Mouse (Mus musculus) MEL (cell line): ENCODE measurements around the gene Osbpl5. TPM values are rescaled to one million over a fixed set of nuclear protein-coding genes. Genes with fewer than 3 reads are reported as not detected.
A peak's percentile ranks its signal among the peaks of the same experiment; 100 is the strongest.
"Not testable (repeated sequence)": the region's sequence is repeated elsewhere in the genome, so short reads cannot be mapped to it uniquely, and the experiment has no call there.

Experiments used
- DNase-seq: peaks from one replicate; pipeline ENCODE4 v3.0.0; 2011; ENCODE audit warnings: low read depth, low spot score
- H3K27ac ChIP-seq: 2 replicates; pipeline ENCODE4 v1.5.1; 2012; ENCODE audit warnings: low read depth, mild to moderate bottlenecking, control low read depth, low read length, moderate library complexity; ENCODE audit not compliant: control insufficient read depth
- H3K27me3 ChIP-seq, 2 experiments: fragments of 150-350 bp in 1 of 2; sonication (generic) in 1 of 2; 2 replicates each; pipeline ENCODE4 v1.6.1; 2012; ENCODE audit warnings: low read length in 2 of 2, mild to moderate bottlenecking in 2 of 2, improper control_type of control experiment in 1 of 2, moderate library complexity in 1 of 2; ENCODE audit not compliant: insufficient read depth in 2 of 2, control insufficient read depth in 1 of 2
- H3K36me3 ChIP-seq, 2 experiments: 2 replicates each; pipeline ENCODE4 v1.6.1; 2012 to 2014; ENCODE audit warnings: low read length in 2 of 2, improper control_type of control experiment in 1 of 2, inconsistent platforms in 1 of 2, mild to moderate bottlenecking in 1 of 2; ENCODE audit not compliant: insufficient read depth in 2 of 2, control insufficient read depth in 1 of 2
- H3K4me1 ChIP-seq, 2 experiments: fragments of 150-350 bp in 1 of 2; sonication (generic) in 1 of 2; 2 replicates each; pipeline ENCODE4 v1.6.1; 2012; ENCODE audit warnings: low read length in 2 of 2, improper control_type of control experiment in 1 of 2, mild to moderate bottlenecking in 1 of 2; ENCODE audit not compliant: insufficient read depth in 2 of 2, control insufficient read depth in 1 of 2
- H3K4me3 ChIP-seq, 2 experiments: fragments of 150-350 bp in 1 of 2; sonication (generic) in 1 of 2; 2 replicates each; pipeline ENCODE4 v1.5.1; 2012; ENCODE audit warnings: low read depth in 2 of 2, low read length in 2 of 2, mild to moderate bottlenecking in 2 of 2, moderate library complexity in 2 of 2, control low read depth in 1 of 2, improper control_type of control experiment in 1 of 2; ENCODE audit not compliant: control insufficient read depth in 1 of 2, insufficient read depth in 1 of 2
- H3K79me2 ChIP-seq: 2 replicates; pipeline ENCODE4 v1.6.1; 2012; ENCODE audit warnings: mild to moderate bottlenecking, low read length, moderate library complexity; ENCODE audit not compliant: control insufficient read depth, poor library complexity, insufficient read depth
- H3K9ac ChIP-seq: 2 replicates; pipeline ENCODE4 v1.6.1; 2012; ENCODE audit warnings: low read depth, mild to moderate bottlenecking, control low read depth, low read length, moderate library complexity; ENCODE audit not compliant: control insufficient read depth, poor library complexity, severe bottlenecking
- H3K9me3 ChIP-seq: fragments of 150-350 bp; sonication (generic); replicated peaks from 2 replicates; pipeline ENCODE4 v1.6.1; 2012; ENCODE audit warnings: mild to moderate bottlenecking, low read length, improper control_type of control experiment, moderate library complexity; ENCODE audit not compliant: insufficient read depth
- CHD2 ChIP-seq: IDR thresholded peaks from 2 replicates; pipeline ENCODE4 v1.6.1; 2011; ENCODE audit warnings: low read length, improper control_type of control experiment
- CTCF ChIP-seq, 3 experiments: IDR thresholded peaks in 2 of 3; conservative IDR thresholded peaks in 1 of 3; 2 replicates each; pipeline ENCODE4 v1.5.1; 2011 to 2012; ENCODE audit warnings: low read length in 3 of 3, low read depth in 2 of 3, mild to moderate bottlenecking in 2 of 3, improper control_type of control experiment in 1 of 3, inconsistent platforms in 1 of 3, mixed read lengths in 1 of 3, moderate library complexity in 1 of 3; ENCODE audit not compliant: control insufficient read depth in 1 of 3, insufficient read depth in 1 of 3, poor library complexity in 1 of 3, severe bottlenecking in 1 of 3
- ETS1 ChIP-seq: IDR thresholded peaks from 2 replicates; pipeline ENCODE4 v1.6.1; 2012; ENCODE audit warnings: low read depth, mild to moderate bottlenecking, inconsistent platforms, low read length, improper control_type of control experiment, moderate library complexity
- GABPA ChIP-seq: IDR thresholded peaks from 2 replicates; pipeline ENCODE4 v1.6.1; 2012; ENCODE audit warnings: low read depth, mild to moderate bottlenecking, inconsistent platforms, low read length, improper control_type of control experiment, moderate library complexity
- GATA1 ChIP-seq: IDR thresholded peaks from 2 replicates; pipeline ENCODE4 v1.6.1; 2011; ENCODE audit warnings: low read depth, low read length, improper control_type of control experiment
- KAT2A ChIP-seq: conservative IDR thresholded peaks from 2 replicates; pipeline ENCODE4 v1.6.1; 2012; ENCODE audit warnings: low read depth, low read length, improper control_type of control experiment, inconsistent platforms
- MAZ ChIP-seq: IDR thresholded peaks from 2 replicates; pipeline ENCODE4 v1.6.1; 2012; ENCODE audit warnings: low read depth, mild to moderate bottlenecking, inconsistent platforms, low read length, improper control_type of control experiment
- MXI1 ChIP-seq: IDR thresholded peaks from 2 replicates; pipeline ENCODE4 v1.6.1; 2011; ENCODE audit warnings: mild to moderate bottlenecking, low read depth, low read length, improper control_type of control experiment
- MYC ChIP-seq: IDR thresholded peaks from 2 replicates; pipeline ENCODE4 v1.6.1; 2011; ENCODE audit warnings: low read depth, mild to moderate bottlenecking, low read length, improper control_type of control experiment, moderate library complexity
- NELFE ChIP-seq: IDR thresholded peaks from 2 replicates; pipeline ENCODE4 v1.6.1; 2011; ENCODE audit warnings: low read depth, low read length, improper control_type of control experiment
- NRF1 ChIP-seq: IDR thresholded peaks from 2 replicates; pipeline ENCODE4 v1.6.1; 2014; ENCODE audit warnings: low read depth, mild to moderate bottlenecking, inconsistent platforms, low read length, improper control_type of control experiment, moderate library complexity; ENCODE audit not compliant: poor library complexity, insufficient read depth, severe bottlenecking
- POLR2A ChIP-seq, 2 experiments: IDR thresholded peaks; 2 replicates each; pipeline ENCODE4 v1.6.1; 2011 to 2012; ENCODE audit warnings: low read length in 2 of 2, mild to moderate bottlenecking in 2 of 2, control low read depth in 1 of 2, improper control_type of control experiment in 1 of 2, low read depth in 1 of 2, moderate library complexity in 1 of 2; ENCODE audit not compliant: control insufficient read depth in 1 of 2, insufficient read depth in 1 of 2, poor library complexity in 1 of 2
- SIN3A ChIP-seq: IDR thresholded peaks from 2 replicates; pipeline ENCODE4 v1.6.1; 2012; ENCODE audit warnings: low read length, improper control_type of control experiment, inconsistent platforms
- TAL1 ChIP-seq: IDR thresholded peaks from 2 replicates; pipeline ENCODE4 v1.6.1; 2012; ENCODE audit warnings: mild to moderate bottlenecking, inconsistent platforms, low read length, moderate library complexity, mixed read lengths
- TCF12 ChIP-seq: IDR thresholded peaks from 2 replicates; pipeline ENCODE4 v1.6.1; 2014; ENCODE audit warnings: low read depth, mild to moderate bottlenecking, inconsistent platforms, low read length, improper control_type of control experiment, moderate library complexity
- UBTF ChIP-seq: IDR thresholded peaks from 2 replicates; pipeline ENCODE4 v1.6.1; 2012; ENCODE audit warnings: low read depth, mild to moderate bottlenecking, inconsistent platforms, low read length, improper control_type of control experiment, moderate library complexity, borderline replicate concordance; ENCODE audit not compliant: insufficient read depth
- USF2 ChIP-seq, 2 experiments: IDR thresholded peaks; 2 replicates each; pipeline ENCODE4 v1.6.1; 2011 to 2012; ENCODE audit warnings: improper control_type of control experiment in 2 of 2, low read length in 2 of 2, borderline replicate concordance in 1 of 2, inconsistent platforms in 1 of 2, low read depth in 1 of 2, mild to moderate bottlenecking in 1 of 2; ENCODE audit not compliant: insufficient read depth in 1 of 2
- ZNF384 ChIP-seq: IDR thresholded peaks from 2 replicates; pipeline ENCODE4 v1.6.1; 2012; ENCODE audit warnings: low read depth, mild to moderate bottlenecking, inconsistent platforms, low read length, improper control_type of control experiment
- polyA plus RNA-seq, 2 experiments: library from polyadenylated mRNA; stranded (reverse) in 1 of 2; unstranded in 1 of 2; fragments of >175 nt in 1 of 2; fragments of >200 nt in 1 of 2; gene quantifications; 2 replicates each; pipeline versions ENCODE4 v1.2.1 to v1.2.4; 2012; ENCODE audit warnings: low replicate concordance in 2 of 2, low read depth in 1 of 2; ENCODE audit not compliant: insufficient read length in 2 of 2, insufficient read depth in 1 of 2, missing spikeins in 1 of 2
- total RNA-seq: library from RNA; depleted of rRNA; stranded (reverse); fragments of 300-350 nt; gene quantifications from 2 replicates; pipeline ENCODE4 v1.2.3, GENCODE M21; 2012

Gene Osbpl5
- total and polyA plus RNA-seq, 3 experiments = 0.27 to 0.50 TPM; not detected in 1

- DNase-seq = no peak
- TF ChIP-seq MYC (no peak), ETS1 (no peak), USF2 (IDR thresholded peaks at IDR 0.05; ENCODE audit: borderline replicate concordance in 1 of 2, insufficient read depth in 1 of 2, low read depth in 1 of 2, low read length in 2 of 2) (no peak), MAZ (no peak), SIN3A (no peak), ZNF384 (no peak)
- Histone ChIP-seq H3K4me3 (no peak overlapping the region), H3K27ac (no peak overlapping the region), H3K27me3 (no peaks in the 10 kb centered on the region), H3K9me3 (no peaks in the 10 kb centered on the region), H3K4me1 (no peaks in the 10 kb centered on the region), H3K9ac (no peak overlapping the region), H3K36me3 (no peaks in the 10 kb centered on the region), H3K79me2 (no peaks in the 10 kb centered on the region)
Measured at GRCm38 (mm10) chr7:143689481-143689880, 67.3 kb downstream of the Osbpl5 start.

GRCm38 (mm10) chr7:143686676-143687075 is 70.1 kb downstream of the Osbpl5 start:
- not testable (repeated sequence) for H3K79me2 ChIP-seq, H3K27me3 ChIP-seq, H3K27ac ChIP-seq, H3K9ac ChIP-seq, H3K36me3 ChIP-seq, H3K4me1 ChIP-seq, H3K4me3 ChIP-seq, DNase-seq, H3K9me3 ChIP-seq

GRCm38 (mm10) chr7:143686191-143686590 is 70.6 kb downstream of the Osbpl5 start:
- H3K27ac ChIP-seq, H3K79me2 ChIP-seq, H3K9ac ChIP-seq, H3K27me3 ChIP-seq, H3K4me1 ChIP-seq, H3K9me3 ChIP-seq, H3K4me3 ChIP-seq, H3K36me3 ChIP-seq: not testable (repeated sequence)
- peak; percentile 26 for DNase-seq

- Histone ChIP-seq H3K79me2 (no peaks in the 10 kb centered on the region), H3K9ac (no peak within 1 kb of the TSS), H3K27me3 (no peaks in the 10 kb centered on the region), H3K9me3 (no peaks in the 10 kb centered on the region), H3K4me1 (peaks cover 0 to 4% of the 10 kb centered on the region in 2 experiments; a peak in 1 of 4 replicates), H3K36me3 (no peaks in the 10 kb centered on the region; a peak in 1 of 4 replicates), H3K27ac (no peak within 1 kb of the TSS), H3K4me3 (no peak within 1 kb of the TSS)
- peak; percentile 92 for DNase-seq
- TF ChIP-seq KAT2A (no peak), MAZ (no peak), CHD2 (no peak), NELFE (no peak), TAL1 (no peak), NRF1 (no peak), SIN3A (peak; percentile 39; the same call in 1 of the 2 replicates), ETS1 (no peak), USF2 (IDR thresholded peaks at IDR 0.05; ENCODE audit: borderline replicate concordance in 1 of 2, insufficient read depth in 1 of 2, low read depth in 1 of 2, low read length in 2 of 2) (no peak), GATA1 (no peak), POLR2A (IDR thresholded peaks at IDR 0.05; ENCODE audit: control insufficient read depth in 1 of 2, insufficient read depth in 1 of 2, low read depth in 1 of 2, low read length in 2 of 2, poor library complexity in 1 of 2) (peak in 1 of 2 experiments; percentile 36; a peak in 1 of 4 replicates), UBTF (no peak), TCF12 (no peak), MXI1 (0 out of 2 replicates have a peak, but pooled peaks have one; percentile 37), CTCF (IDR thresholded peaks at IDR 0.05 in 2 of 3, conservative IDR thresholded peaks at IDR 0.05 in 1 of 3; ENCODE audit: control insufficient read depth in 1 of 3, insufficient read depth in 1 of 3, low read depth in 2 of 3, low read length in 3 of 3, poor library complexity in 1 of 3, severe bottlenecking in 1 of 3) (no peak), GABPA (no peak)
Measured at GRCm38 (mm10) chr7:143685359-143686067, 71.3 kb downstream of the Osbpl5 start, which contains the start of gene Tnfrsf23. TSS of gene Tnfrsf23 (minus strand) at chr7:143685872.
